Mouse (Mus musculus) midbrain, embryonic 14.5 days (tissue): ENCODE results near the gene Cyp2d11. TPM values are rescaled to one million over a fixed set of nuclear protein-coding genes. Genes with fewer than 3 reads are reported as not detected.
"Not testable (repeated sequence)": the region's sequence is repeated elsewhere in the genome, so short reads cannot be mapped to it uniquely, and the experiment has no call there.

Experiments
- ATAC-seq: fragments of 200-750 bp; cut with Nextera tagmentation; 2 replicates; pipeline ENCODE4 v1.8.0; 2017; ENCODE audit warnings: moderate number of reproducible peaks, moderate library complexity; ENCODE audit not compliant: low FRiP score, low TSS enrichment
- DNase-seq: peaks from one replicate; pipeline ENCODE4 v3.0.0-alpha.2; 2015
- H3K27ac ChIP-seq: fragments of 300-500 bp; sonication (generic); replicated peaks from 2 replicates; pipeline ENCODE4 v1.5.1; 2014; ENCODE audit warnings: mild to moderate bottlenecking, low read depth, low read length, moderate library complexity
- H3K27me3 ChIP-seq: fragments of 300-500 bp; sonication (generic); 2 replicates; pipeline ENCODE4 v1.6.1; 2014; ENCODE audit warnings: low read length, control low read depth, mixed read lengths; ENCODE audit not compliant: control insufficient read depth, insufficient read depth
- H3K36me3 ChIP-seq: fragments of 300-500 bp; sonication (generic); 2 replicates; pipeline ENCODE4 v1.6.1; 2014; ENCODE audit warnings: low read length, control low read depth; ENCODE audit not compliant: control insufficient read depth, insufficient read depth
- H3K4me1 ChIP-seq: fragments of 300-500 bp; sonication (generic); 2 replicates; pipeline ENCODE4 v1.6.1; 2014; ENCODE audit warnings: mild to moderate bottlenecking, antibody characterized with exemption, low read length, control low read depth; ENCODE audit not compliant: control insufficient read depth, insufficient read depth
- H3K4me2 ChIP-seq: fragments of 300-500 bp; sonication (generic); 2 replicates; pipeline ENCODE4 v1.6.1; 2014; ENCODE audit warnings: mild to moderate bottlenecking, low read length, moderate library complexity
- H3K4me3 ChIP-seq: fragments of 300-500 bp; sonication (generic); replicated peaks from 2 replicates; pipeline ENCODE4 v1.5.1; 2014; ENCODE audit warnings: low read depth, low read length
- H3K9ac ChIP-seq: fragments of 300-500 bp; sonication (generic); replicated peaks from 2 replicates; pipeline ENCODE4 v1.6.1; 2014; ENCODE audit warnings: mild to moderate bottlenecking, low read length, moderate library complexity
- H3K9me3 ChIP-seq: fragments of 300-500 bp; sonication (generic); 2 replicates; pipeline ENCODE4 v1.6.1; 2016; ENCODE audit warnings: low read length, control low read depth, mixed read lengths; ENCODE audit not compliant: control insufficient read depth
- whole genome bisulfite sequencing: fragments of 180-500 bp; shearing (Covaris S2); extraction: QIAGEN DNeasy Blood & Tissue Kit; methylation state at CpG from one replicate; pipeline ENCODE4 v1.1.7; 2014; 5-methylcytosine and 5-hydroxymethylcytosine counted together
- polyA plus RNA-seq: library from polyadenylated mRNA; unstranded; fragments of >200 nt; fragmentation: Nextera tagmentation; extraction: Ambion mirVana; gene quantifications from 2 replicates; pipeline ENCODE4 v1.2.1, GENCODE M21; 2014

Gene Cyp2d11
- polyA plus RNA-seq, 1 experiment from 2014 or later, result not detected

DNA sequence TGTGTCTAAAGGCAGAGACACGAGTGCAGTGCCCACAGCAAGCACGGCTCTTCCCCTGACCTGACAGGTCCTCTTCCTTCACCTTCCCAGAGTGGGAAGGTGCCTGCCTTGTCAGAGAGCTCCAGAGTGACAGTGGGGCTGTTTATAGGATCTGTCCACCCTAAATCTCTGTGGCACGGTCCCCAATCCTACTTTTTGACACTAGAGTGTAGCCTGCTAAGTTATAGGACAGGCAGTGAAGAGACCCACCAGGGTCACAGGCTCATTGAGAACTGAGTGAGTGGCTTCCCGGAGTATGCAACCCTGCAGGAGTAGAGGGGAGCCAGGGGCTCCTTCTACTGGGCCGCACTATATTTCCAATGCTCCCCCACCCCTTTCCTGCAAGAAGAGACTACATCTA is 16.1 kb downstream of the Cyp2d11 start:
- no peak for ATAC-seq
- Histone ChIP-seq H3K27me3 (no peaks in the 10 kb centered on the region), H3K4me2 (no peak overlapping the region), H3K4me3 (no peak overlapping the region), H3K4me1 (peaks cover 8% of the 10 kb centered on the region), H3K9me3 (no peaks in the 10 kb centered on the region), H3K9ac (no peak overlapping the region), H3K36me3 (no peaks in the 10 kb centered on the region), H3K27ac (no peak overlapping the region)
- WGBS, result 81% methylated on average over 5 of the region's 5 CpGs
- DNase-seq, result no peak

DNA sequence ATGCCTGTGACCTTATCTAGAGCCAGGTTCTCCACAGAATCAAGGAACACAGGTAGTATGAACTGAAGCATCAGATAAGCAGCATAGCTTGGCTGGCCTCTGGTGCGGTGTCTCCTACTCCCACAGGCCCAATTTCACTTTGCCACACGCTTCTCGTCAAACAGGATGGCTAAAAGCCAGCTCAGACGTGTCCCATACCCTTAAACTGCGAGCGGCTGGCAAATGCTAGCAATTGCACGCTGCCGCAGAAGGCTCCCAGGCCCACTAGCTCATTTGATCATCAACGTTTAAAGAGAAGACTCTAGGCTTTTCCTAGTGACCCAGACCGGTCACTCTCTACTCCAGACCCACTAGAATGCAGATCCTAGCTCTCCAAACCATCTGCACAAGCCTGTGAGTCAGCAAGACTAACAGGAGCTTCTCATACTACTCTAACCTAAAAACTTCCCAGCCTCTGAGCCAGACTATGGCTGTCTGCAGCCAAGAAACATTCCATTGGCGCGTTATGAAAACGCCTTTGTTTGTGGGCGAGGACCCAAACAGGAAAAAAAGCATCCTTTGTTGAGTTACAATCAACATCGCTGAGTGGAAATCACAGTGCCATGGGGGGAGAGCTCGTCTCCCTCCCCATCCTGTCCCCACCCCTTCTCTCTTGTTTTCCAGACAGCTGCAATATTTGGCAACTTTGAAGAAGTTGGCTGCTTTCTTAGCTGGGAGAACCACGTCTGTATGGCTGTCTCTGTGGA is 17.3 kb downstream of the Cyp2d11 start:
- Histone ChIP-seq H3K9me3 (no peaks in the 10 kb centered on the region), H3K4me1 (peaks cover 8% of the 10 kb centered on the region), H3K27ac (0 out of 2 replicates have a peak overlapping the region, but pooled peaks have one; percentile 8), H3K27me3 (no peaks in the 10 kb centered on the region), H3K36me3 (no peaks in the 10 kb centered on the region), H3K9ac (no peak overlapping the region), H3K4me2 (no peak overlapping the region), H3K4me3 (no peak overlapping the region)
- DNase-seq (peak; percentile 22), ATAC-seq (no peak)
- 70% methylated on average over 17 of the region's 17 CpGs for WGBS

- no peaks in the 10 kb centered on the region for H3K27me3 ChIP-seq
- no peaks in the 10 kb centered on the region for H3K36me3 ChIP-seq
- DNase-seq, result no peak
- WGBS, result 89% methylated on average over 9 of the region's 9 CpGs
- H3K27ac ChIP-seq, result no peak overlapping the region
- peaks cover 5% of the 10 kb centered on the region for H3K4me1 ChIP-seq
- no peak overlapping the region for H3K9ac ChIP-seq
- H3K4me2 ChIP-seq, result no peak overlapping the region
- no peak for ATAC-seq
- no peaks in the 10 kb centered on the region for H3K9me3 ChIP-seq
- H3K4me3 ChIP-seq, result no peak overlapping the region
Measured at GRCm38 (mm10) chr15:82375855-82376254, 18.0 kb downstream of the Cyp2d11 start.

GRCm38 (mm10) chr15:82374437-82374836 is 19.4 kb downstream of the Cyp2d11 start:
- DNase-seq (no peak), ATAC-seq (no peak)
- H3K4me2 ChIP-seq, result no peak overlapping the region
- H3K9me3 ChIP-seq, result no peaks in the 10 kb centered on the region
- H3K27ac ChIP-seq, result no peak overlapping the region
- H3K4me1 ChIP-seq, result no peaks in the 10 kb centered on the region
- H3K36me3 ChIP-seq, result no peaks in the 10 kb centered on the region
- H3K4me3 ChIP-seq, result no peak overlapping the region
- no peaks in the 10 kb centered on the region for H3K27me3 ChIP-seq
- no peak overlapping the region for H3K9ac ChIP-seq
- 79% methylated on average over 5 of the region's 5 CpGs for WGBS

DNA sequence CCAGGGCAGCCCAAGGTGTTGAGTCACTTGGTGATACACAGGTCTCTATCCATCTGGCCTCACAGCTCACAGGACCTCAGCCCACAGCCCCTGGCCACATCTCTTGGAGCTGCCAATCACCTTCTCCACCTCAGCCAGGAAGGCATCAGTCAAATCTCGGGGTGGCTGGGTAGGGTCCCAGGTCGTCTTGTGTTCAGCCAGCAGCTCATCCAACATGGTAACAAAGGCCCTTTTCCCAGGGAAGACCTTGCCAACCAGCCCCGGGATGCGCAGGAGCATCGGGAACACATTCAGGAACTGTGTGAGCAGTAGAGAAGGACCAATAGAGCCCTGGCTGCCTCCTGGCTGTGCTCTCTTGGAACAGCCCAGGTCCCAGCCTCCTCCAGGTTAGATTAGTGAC is 20.8 kb downstream of the Cyp2d11 start:
- no peak overlapping the region for H3K4me3 ChIP-seq
- ATAC-seq, result no peak
- H3K4me1 ChIP-seq, result no peaks in the 10 kb centered on the region
- no peak overlapping the region for H3K27ac ChIP-seq
- WGBS, result 87% methylated on average over 5 of the region's 5 CpGs
- no peak overlapping the region for H3K4me2 ChIP-seq
- H3K9me3 ChIP-seq, result no peaks in the 10 kb centered on the region
- no peaks in the 10 kb centered on the region for H3K27me3 ChIP-seq
- no peak for DNase-seq
- H3K36me3 ChIP-seq, result no peaks in the 10 kb centered on the region
- H3K9ac ChIP-seq, result no peak overlapping the region

DNA sequence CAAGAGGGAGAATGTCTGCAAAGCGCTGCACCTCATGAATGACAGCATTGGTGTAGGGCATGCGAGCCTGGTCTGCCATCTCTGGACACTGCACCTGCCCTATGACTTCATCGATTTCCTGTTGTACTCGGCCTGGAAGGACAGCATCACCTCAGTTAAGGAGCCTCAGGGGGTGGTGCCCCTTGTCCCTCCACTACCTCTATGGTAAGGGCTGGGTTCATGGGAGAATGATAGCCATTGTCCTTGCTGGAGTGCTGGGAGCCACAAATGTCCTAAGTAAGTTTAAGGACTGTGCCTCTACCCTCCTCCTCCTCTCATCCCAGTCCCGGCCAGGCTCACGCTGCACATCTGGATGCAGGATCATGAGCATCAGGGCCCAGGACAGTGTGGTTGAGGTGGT is 21.4 kb downstream of the Cyp2d11 start:
- 91% methylated on average over 6 of the region's 6 CpGs for WGBS
- no peaks in the 10 kb centered on the region for H3K9me3 ChIP-seq
- DNase-seq, result no peak

GRCm38 (mm10) chr15:82368851-82369250 is 25.0 kb downstream of the Cyp2d11 start:
- ATAC-seq (no peak), DNase-seq (no peak)
- Histone ChIP-seq H3K9me3 (no peaks in the 10 kb centered on the region), H3K9ac (no peak overlapping the region), H3K4me1 (no peaks in the 10 kb centered on the region), H3K4me2 (no peak overlapping the region), H3K27me3 (no peaks in the 10 kb centered on the region), H3K27ac (no peak overlapping the region), H3K4me3 (no peak overlapping the region), H3K36me3 (no peaks in the 10 kb centered on the region)
- WGBS, result 78% methylated on average over 1 of the region's 1 CpGs

More for the DNA sequence above, 21.4 kb downstream of the Cyp2d11 start:
- Histone ChIP-seq H3K36me3 (no peaks in the 10 kb centered on the region), H3K27ac (no peak overlapping the region), H3K4me3 (no peak overlapping the region), H3K4me2 (no peak overlapping the region), H3K4me1 (no peaks in the 10 kb centered on the region), H3K27me3 (no peaks in the 10 kb centered on the region), H3K9ac (no peak overlapping the region)
- ATAC-seq, result no peak

GRCm38 (mm10) chr15:82368146-82368545 is 25.7 kb downstream of the Cyp2d11 start:
- Histone ChIP-seq H3K27ac (no peak overlapping the region), H3K9me3 (no peaks in the 10 kb centered on the region), H3K9ac (no peak overlapping the region), H3K4me2 (no peak overlapping the region), H3K4me1 (no peaks in the 10 kb centered on the region), H3K27me3 (no peaks in the 10 kb centered on the region), H3K36me3 (no peaks in the 10 kb centered on the region), H3K4me3 (no peak overlapping the region)
- ATAC-seq (no peak), DNase-seq (no peak)
- 97% methylated on average over 4 of the region's 4 CpGs for WGBS

GRCm38 (mm10) chr15:82364561-82364960 is 29.3 kb downstream of the Cyp2d11 start:
- not testable (repeated sequence) for H3K27ac ChIP-seq, H3K4me3 ChIP-seq, H3K36me3 ChIP-seq, H3K9me3 ChIP-seq, H3K4me1 ChIP-seq, ATAC-seq, H3K27me3 ChIP-seq, H3K4me2 ChIP-seq, H3K9ac ChIP-seq, DNase-seq
- 10% methylated on average over 6 of the region's 9 CpGs for WGBS
